Mouse (Mus musculus): ENCODE results near the gene Prps1l3.

- no peak for TF ChIP-seq CTCF (IDR thresholded peaks at IDR 0.05; ENCODE audit: borderline replicate concordance, insufficient read depth, low read depth, low read length)
- TF ChIP-seq POLR2A (IDR thresholded peaks at IDR 0.05; ENCODE audit: borderline replicate concordance, insufficient read depth, low read length), result no peak
Measured at GRCm38 (mm10) chr12:57196608-57197362, 33.4 kb upstream of the Prps1l3 start.
